8 mouse cellular contexts compared by ENCODE assay signal in genomic region chr6:50566997-50567255, GRCm38 (mm10). TPM values are rescaled to one million over a fixed set of nuclear protein-coding genes. Genes with fewer than 3 reads are reported as not detected.
DNase-seq lines count a peak whose midpoint lies in the region; ATAC-seq and TF ChIP-seq lines count a peak whose summit lies in the region.

No protein-coding gene starts in this region.

- peak overlapping the region; percentile 96 for H3K4me3 ChIP-seq in heart, adult 2 months
- peak overlapping the region; percentile 36 for H3K4me3 ChIP-seq in C2C12 (ENCODE audit: insufficient read depth, poor library complexity, severe bottlenecking)
- H3K4me3 ChIP-seq in forebrain, embryonic 12.5 days (replicated peaks) = peak overlapping the region; percentile 81
- peak overlapping the region; percentile 89 for H3K4me3 ChIP-seq in liver, embryonic 13.5 days (replicated peaks)

- no peaks in the 10 kb centered on the region for H3K27me3 ChIP-seq in heart, adult 2 months (ENCODE audit: control insufficient read depth, insufficient read depth, low read length)
- no peaks in the 10 kb centered on the region for H3K27me3 ChIP-seq in C2C12 (ENCODE audit: control insufficient read depth, insufficient read depth, insufficient read length)
- no peaks in the 10 kb centered on the region for H3K27me3 ChIP-seq in forebrain, embryonic 12.5 days
- no peaks in the 10 kb centered on the region for H3K27me3 ChIP-seq in liver, embryonic 13.5 days

- 7% methylated on average over 6 of the region's 6 CpGs for WGBS in heart, adult 2 months
- WGBS in forebrain, embryonic 12.5 days = 18% methylated on average over 6 of the region's 6 CpGs
- 17% methylated on average over 6 of the region's 6 CpGs for WGBS in liver, embryonic 13.5 days (ENCODE audit: insufficient replicate concordance)

- TF ChIP-seq CTCF in heart, adult 2 months (IDR thresholded peaks at IDR 0.05) = no peak
- TF ChIP-seq CTCF in C2C12 (IDR thresholded peaks at IDR 0.05; ENCODE audit: control insufficient read depth, insufficient read depth, insufficient read length) = no peak

- H3ac ChIP-seq in C2C12 (ENCODE audit: control insufficient read depth, insufficient read length, low read depth) = peak overlapping the region; percentile 74

- no peak for TF ChIP-seq POLR2A in heart, adult 2 months (IDR thresholded peaks at IDR 0.05; ENCODE audit: insufficient read depth, low read depth, low read length)

- H3K4me2 ChIP-seq in forebrain, embryonic 12.5 days = peak overlapping the region; percentile 73
- peak overlapping the region; percentile 93 for H3K4me2 ChIP-seq in liver, embryonic 13.5 days

- intact Hi-C loops in heart, adult 2 months (cut with DNase I) = loop anchor here (2.0 kb wide), 1 partner anchor 30 kb away; the partner anchor contains the start of gene 4921507P07Rik

- peaks cover 4% of the 10 kb centered on the region for H3K36me3 ChIP-seq in heart, adult 2 months (ENCODE audit: control insufficient read depth, insufficient read depth, low read length)
- peaks cover 25% of the 10 kb centered on the region for H3K36me3 ChIP-seq in C2C12 (ENCODE audit: control insufficient read depth, insufficient read depth)
- H3K36me3 ChIP-seq in forebrain, embryonic 12.5 days (replicated peaks) = peaks cover 19% of the 10 kb centered on the region
- H3K36me3 ChIP-seq in liver, embryonic 13.5 days = peaks cover 17% of the 10 kb centered on the region

- no peak for TF ChIP-seq EP300 in heart, adult 2 months (IDR thresholded peaks at IDR 0.05; ENCODE audit: insufficient read depth, low read depth, low read length)

- ATAC-seq in forebrain, embryonic 12.5 days (ENCODE audit: low FRiP score) = no peak
- no peak for ATAC-seq in liver, embryonic 13.5 days (ENCODE audit: low read depth)

- H3K27ac ChIP-seq in heart, adult 2 months = peak overlapping the region; percentile 94
- H3K27ac ChIP-seq in forebrain, embryonic 12.5 days = peak overlapping the region; percentile 66
- peak overlapping the region; percentile 81 for H3K27ac ChIP-seq in liver, embryonic 13.5 days

- H3K79me2 ChIP-seq in heart, adult 2 months (replicated peaks; ENCODE audit: control insufficient read depth, insufficient read depth, low read length) = no peaks in the 10 kb centered on the region
- H3K79me2 ChIP-seq in C2C12 (ENCODE audit: control insufficient read depth, insufficient read depth) = peaks cover 16% of the 10 kb centered on the region

- H3K9me3 ChIP-seq in forebrain, embryonic 12.5 days = no peaks in the 10 kb centered on the region
- no peaks in the 10 kb centered on the region for H3K9me3 ChIP-seq in liver, embryonic 13.5 days (replicated peaks)

- H3K4me1 ChIP-seq in heart, adult 2 months (ENCODE audit: control insufficient read depth, insufficient read depth, low read length) = no peaks in the 10 kb centered on the region
- peaks cover 11% of the 10 kb centered on the region for H3K4me1 ChIP-seq in forebrain, embryonic 12.5 days
- peaks cover 18% of the 10 kb centered on the region for H3K4me1 ChIP-seq in liver, embryonic 13.5 days (replicated peaks)

- H3K9ac ChIP-seq in heart, adult 2 months (ENCODE audit: low read depth, low read length) = peak overlapping the region; percentile 88
- peak overlapping the region; percentile 84 for H3K9ac ChIP-seq in forebrain, embryonic 12.5 days
- peak overlapping the region; percentile 83 for H3K9ac ChIP-seq in liver, embryonic 13.5 days

- peaks cover 13% of the 10 kb centered on the region for H3K79me3 ChIP-seq in C2C12 (ENCODE audit: low read depth)

- DNase-seq in heart, adult 2 months = no peak
- DNase-seq in heart, adult 8-10 months (ENCODE audit: low spot score) = no peak
- DNase-seq in liver, embryonic 13.5 days = no peak
- no peak for DNase-seq in T-cell, adult 2 months (ENCODE audit: low spot score)
- no peak for DNase-seq in thymus, postnatal 10 days (ENCODE audit: low spot score in 2 of 2)
- no peak for DNase-seq in ovary, postnatal 36 days (ENCODE audit: low spot score)

TF ChIP-seq in C2C12, 6 proteins besides CTCF, POLR2A, EP300 and RAD21:
- TF ChIP-seq FOSL1 (IDR thresholded peaks at IDR 0.05; ENCODE audit: insufficient read depth, low read length, poor library complexity, severe bottlenecking) (no peak), MYOD1 (IDR thresholded peaks at IDR 0.05; ENCODE audit: control insufficient read depth, insufficient read length, low read depth) (no peak), CEBPB (IDR thresholded peaks at IDR 0.05; ENCODE audit: low read depth) (no peak), MYOG (IDR thresholded peaks at IDR 0.05; ENCODE audit: control insufficient read depth, extremely low read depth, insufficient read length) (no peak), MAX (IDR thresholded peaks at IDR 0.05) (no peak), USF1 (IDR thresholded peaks at IDR 0.05; ENCODE audit: low read depth) (no peak)

RNA-seq across cellular contexts. Expression of gene Cycs, which starts 0.6 kb away (rescaled TPM):
- total RNA-seq in heart, adult 2 months (2021) = 100 to 1,000 TPM; 153 to 156 TPM
- polyA plus RNA-seq in heart, adult 2 months (2012; rRNA removed) = 29.6 and 71.5 TPM in 2 replicates
- 100 to 1,000 TPM; 167 to 177 (median 171) TPM for total RNA-seq in heart, adult 8-10 months (2022)
- polyA plus RNA-seq in C2C12 (2012; fragmentation: generic; extraction: Trizol) = 65.5 TPM
- 71.1 and 74.1 TPM in 2 replicates for polyA plus RNA-seq in forebrain, embryonic 12.5 days (2016; fragmentation: Nextera tagmentation; extraction: Ambion mirVana)
- 59.1 and 66.7 TPM in 2 replicates for polyA plus RNA-seq in liver, embryonic 13.5 days (2015; fragmentation: Nextera tagmentation; extraction: Ambion mirVana)

RNA-seq across cellular contexts. Expression of gene 4921507P07Rik, which starts 29.5 kb away (rescaled TPM):
- under 1 TPM; 0.20 to 0.29 TPM for total RNA-seq in heart, adult 2 months (2021)
- polyA plus RNA-seq in heart, adult 2 months (2012; rRNA removed) = 0.29 and 0.41 TPM in 2 replicates
- total RNA-seq in heart, adult 8-10 months (2022) = under 1 TPM; 0.25 to 0.37 (median 0.27) TPM
- not detected for polyA plus RNA-seq in C2C12 (2012; fragmentation: generic; extraction: Trizol)
- polyA plus RNA-seq in forebrain, embryonic 12.5 days (2016; fragmentation: Nextera tagmentation; extraction: Ambion mirVana) = 0.53 and 0.61 TPM in 2 replicates
- 0.10 and 0.14 TPM in 2 replicates for polyA plus RNA-seq in liver, embryonic 13.5 days (2015; fragmentation: Nextera tagmentation; extraction: Ambion mirVana)

Comparison
In these comparisons a context has a peak if more than half of its experiments do, and no peak if none do; other contexts are left out.
1. H3K4me3 ChIP-seq: peak in every context shown above with its lines; median percentile 96 in heart, adult 2 months; 89 in liver, embryonic 13.5 days; 81 in forebrain, embryonic 12.5 days; 36 in C2C12.